Mouse (Mus musculus) MN1 (cell line): ENCODE results near the gene Fam89a.

Source experiments
- DNase-seq: peaks from one replicate; pipeline ENCODE4 v3.0.0-alpha.2; 2016; ENCODE audit warnings: low spot score

The Fam89a gene

DNA sequence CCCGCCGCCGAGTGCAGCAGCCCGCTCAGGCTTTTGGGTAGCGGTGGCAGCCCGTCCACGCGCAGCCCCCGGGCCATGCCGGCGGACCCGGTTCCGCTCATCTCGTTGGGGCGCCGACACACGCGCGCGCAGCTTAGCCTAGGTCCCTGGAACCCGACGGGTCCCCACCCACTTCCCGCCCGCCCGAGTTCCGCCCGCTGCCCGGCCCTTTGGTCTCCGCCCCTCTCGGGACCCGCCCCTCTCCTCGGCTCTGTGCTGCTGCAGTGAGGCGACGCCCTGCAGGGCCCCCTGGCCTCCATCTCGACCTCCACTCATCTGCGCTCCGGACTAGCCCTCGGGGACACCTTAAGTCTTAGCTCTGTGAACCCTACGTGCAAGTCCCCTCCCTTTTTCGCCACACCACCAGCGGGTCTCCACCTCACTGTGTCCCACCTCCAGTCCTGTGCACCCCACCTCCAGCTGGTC is at the start of gene Fam89a:
Fam89a (minus strand) TSS at position 124 of the 465 bp plus-strand sequence.
- peak; percentile 82 for DNase-seq

DNA sequence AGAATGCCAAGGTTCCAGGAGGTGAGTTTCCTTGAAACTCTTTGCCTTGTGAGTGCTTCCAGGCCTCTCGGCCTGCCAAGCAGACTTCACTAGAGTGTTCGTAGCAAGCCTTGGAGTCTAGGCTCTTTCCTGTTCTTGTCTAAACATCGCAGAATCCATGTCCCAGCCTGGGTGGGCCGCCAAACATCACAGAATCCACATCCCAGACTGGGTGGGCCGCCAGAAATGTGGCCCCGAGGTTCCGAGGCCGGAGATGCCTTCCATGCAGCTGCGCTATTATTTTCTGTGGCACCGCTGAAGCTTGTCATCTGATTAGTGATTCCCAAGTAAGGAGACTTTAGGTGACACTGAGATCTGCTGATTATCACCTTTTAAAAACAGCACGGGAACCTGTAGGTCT is 48.9 kb upstream of the Fam89a start:
- no peak for DNase-seq

DNA sequence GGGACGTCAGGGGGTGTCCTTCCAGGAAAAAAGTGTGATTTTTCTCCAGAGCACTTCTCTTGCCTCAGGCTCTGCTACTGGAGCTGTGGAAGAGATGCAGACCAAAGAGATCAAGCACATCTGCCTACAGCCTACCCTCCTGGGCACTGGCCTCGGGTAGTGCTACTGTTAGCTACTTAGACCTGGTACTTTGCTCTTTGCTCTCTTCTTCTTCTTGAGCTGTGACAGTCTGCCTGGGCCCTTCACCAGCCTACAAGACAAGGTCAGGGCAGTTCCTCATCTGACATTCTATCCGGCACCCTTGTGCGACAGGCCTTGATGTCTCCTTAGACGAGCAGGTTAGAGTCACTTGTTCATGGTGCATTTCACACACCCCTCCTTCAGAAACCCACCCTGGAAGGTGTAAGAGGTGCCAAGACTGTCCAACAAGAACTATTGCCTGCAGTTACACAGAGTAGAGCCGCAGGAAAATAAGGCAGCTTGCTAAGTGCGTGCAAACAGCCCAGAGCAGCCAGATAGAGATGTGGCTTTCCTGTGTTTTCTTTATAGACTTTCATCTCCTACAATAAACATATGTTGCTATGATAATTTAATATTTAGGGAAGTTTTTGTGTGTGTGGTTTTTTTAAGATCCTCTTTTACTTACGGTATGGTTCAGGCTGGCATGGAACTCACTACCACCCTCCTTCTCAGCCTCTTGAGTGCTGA is 44.3 kb upstream of the Fam89a start:
- DNase-seq: peak; percentile 20

DNA sequence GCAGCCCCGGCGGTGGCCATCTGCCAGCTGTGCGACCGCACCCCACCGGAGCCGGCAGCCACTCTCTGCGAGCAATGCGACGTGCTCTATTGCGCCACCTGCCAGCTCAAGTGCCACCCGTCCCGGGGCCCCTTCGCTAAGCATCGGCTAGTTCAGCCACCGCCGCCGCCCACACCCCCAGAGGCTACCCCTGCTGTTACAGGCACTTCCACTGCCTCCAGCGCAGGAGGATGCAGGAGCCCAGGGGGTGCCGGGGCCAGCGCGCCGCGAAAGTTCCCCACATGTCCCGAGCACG is 42.8 kb upstream of the Fam89a start:
- peak; percentile 94 for DNase-seq

DNA sequence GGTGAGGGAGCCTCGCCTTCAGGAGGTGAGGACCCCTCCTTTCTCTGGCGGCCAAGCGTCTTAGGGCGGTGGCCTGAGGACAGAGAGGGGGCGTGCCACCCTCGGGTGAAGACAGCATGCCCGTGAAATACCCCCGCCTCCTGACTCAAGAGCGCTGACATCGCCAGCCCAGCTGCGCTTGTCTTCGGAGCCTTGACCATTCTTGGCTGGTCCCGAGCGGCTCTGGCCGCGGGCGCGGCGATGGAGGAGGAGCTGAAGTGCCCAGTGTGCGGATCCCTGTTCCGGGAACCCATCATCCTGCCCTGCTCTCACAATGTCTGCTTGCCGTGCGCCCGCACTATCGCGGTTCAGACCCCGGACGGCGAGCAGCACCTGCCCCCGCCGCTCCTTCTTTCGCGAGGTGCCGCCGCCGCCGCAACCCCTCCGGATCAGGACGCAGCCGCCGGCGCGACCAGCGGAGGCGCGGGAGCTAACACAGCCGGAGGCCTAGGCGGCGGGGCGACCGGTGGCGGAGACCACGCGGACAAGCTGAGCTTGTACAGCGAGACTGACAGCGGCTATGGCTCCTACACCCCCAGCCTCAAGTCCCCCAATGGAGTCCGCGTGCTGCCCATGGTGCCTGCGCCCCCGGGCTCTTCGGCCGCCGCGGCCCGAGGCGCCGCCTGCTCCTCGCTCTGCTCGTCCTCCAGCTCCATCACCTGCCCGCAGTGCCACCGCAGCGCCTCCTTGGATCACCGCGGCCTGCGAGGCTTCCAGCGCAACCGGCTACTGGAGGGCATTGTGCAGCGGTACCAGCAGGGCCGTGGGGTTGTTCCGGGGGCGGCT is 42.2 kb upstream of the Fam89a start:
- peak; percentile 89 for DNase-seq

DNA sequence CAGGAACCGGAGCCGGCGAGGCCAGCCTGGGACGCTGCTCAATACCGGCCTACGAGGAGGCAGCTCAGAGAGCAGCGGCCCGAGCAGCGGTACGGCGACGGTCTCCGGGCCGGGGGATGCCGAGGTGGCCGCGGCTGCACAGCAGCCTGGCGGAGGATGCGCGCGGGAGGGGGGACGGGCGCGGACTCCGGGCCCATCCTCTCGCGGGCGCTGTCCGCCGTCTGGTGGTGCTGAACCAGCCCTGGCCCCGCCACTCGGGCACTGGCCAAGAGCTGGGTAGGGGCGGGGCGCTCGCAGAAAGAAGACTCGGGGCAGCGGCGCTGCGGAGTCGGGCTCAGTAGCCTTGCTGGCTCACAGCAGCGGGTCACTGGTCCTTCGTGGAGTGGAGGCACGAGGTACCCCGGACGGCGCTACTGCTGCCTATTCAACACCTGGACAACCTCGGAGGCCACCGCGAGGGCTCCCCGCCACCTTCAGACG is 41.6 kb upstream of the Fam89a start:
- peak; percentile 96 for DNase-seq

DNA sequence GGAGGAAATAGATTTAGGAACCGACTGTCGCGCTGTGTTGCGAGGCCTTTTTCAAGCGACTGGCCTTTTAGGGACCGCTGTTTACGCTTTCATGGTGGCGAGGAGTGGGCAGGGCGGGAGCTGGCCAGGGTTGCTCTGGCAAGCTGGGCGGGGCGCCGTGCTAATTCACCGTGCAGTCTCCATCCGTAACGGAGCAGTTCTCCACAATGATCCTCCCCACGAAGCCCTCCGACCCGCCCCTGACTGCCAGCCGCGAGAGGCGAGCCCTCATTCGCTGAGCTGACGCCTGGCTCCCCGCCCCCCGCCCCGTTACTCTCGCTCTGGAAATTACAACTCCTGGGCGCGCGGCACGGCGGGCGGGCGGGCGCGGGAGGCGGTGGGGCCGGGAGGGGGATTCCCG is 41.1 kb upstream of the Fam89a start, which contains the start of gene Trim67:
Trim67 (plus strand) TSS at position 385 of the 400 bp plus-strand sequence.
- DNase-seq: peak; percentile 99

DNA sequence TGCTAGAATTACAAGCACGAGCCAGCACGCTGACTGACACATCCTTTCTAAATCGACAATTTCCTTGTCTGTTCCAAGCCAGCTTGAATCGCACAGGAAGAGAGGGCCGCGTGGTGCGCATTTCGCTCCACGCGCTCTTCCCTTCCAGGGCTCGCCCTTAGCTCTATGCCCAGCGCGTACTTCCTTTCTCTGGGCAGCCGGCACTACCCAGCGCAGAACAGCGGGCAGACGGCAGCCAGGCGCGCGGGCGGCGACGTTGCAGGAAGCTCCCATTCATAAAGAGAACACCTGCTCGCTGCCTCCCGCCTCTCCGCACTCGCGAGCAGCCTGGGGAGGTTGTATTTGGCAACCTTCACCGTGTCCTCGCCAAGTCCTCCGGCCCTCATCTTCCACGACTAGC is 40.6 kb upstream of the Fam89a start:
- DNase-seq: peak; percentile 81

DNA sequence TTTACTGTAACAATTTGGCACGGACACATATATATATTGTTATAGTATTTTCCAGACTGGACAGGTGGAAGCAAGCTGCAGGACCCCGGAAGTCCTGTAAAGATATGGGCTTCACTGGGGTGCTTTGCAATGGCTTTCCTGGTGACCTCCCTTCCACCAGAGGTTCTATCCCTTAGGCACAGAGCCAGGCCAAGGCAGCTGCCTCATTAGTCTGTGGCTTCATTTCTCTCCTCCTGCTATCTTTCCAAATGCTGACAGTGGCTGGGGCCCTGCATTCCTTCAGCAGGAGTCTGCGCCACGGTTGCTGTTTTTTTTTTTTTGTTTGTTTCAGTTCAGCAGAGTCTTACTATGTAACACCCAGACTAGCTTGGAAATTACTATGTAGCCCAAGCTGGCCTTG is 40.1 kb upstream of the Fam89a start:
- peak; percentile 64 for DNase-seq

DNA sequence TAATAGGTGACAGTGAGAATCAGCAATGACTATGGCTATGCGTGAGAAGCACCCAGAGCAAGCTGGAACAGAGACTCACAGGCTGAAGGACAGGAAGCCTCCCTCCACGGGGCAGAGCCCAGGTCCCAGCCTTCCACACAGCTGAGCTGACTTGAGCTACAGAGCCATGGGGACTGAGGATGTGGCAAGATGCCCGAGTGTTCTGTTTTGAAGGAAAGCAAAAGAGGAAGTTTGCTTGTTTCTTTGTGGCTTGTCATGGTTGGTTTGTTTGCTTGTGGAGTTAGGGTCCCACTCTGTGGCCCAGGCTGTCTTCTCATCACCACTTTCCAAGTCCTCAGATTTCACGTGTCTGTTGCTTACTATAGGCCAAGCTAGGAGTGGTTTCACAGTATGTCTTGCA is 39.0 kb upstream of the Fam89a start:
- DNase-seq: peak; percentile 26

DNA sequence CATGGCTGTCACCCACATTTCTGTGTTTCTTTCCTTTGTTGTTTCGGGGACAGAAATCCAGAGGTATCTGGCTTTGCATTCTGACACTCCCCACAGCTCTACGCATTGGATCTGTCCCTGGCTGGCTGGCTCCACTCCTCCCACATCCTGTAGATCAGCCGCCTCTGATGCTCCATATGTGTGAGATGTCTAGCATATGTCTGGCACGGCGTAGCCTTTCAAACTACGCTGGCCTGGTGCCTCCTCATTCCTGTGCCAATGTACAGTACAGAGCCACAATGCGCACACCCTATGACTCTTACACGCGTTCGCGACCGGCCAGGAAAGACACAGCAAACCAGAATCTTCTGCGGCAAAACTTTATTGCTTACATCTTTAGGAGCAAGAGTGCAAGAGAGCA is 33.0 kb upstream of the Fam89a start:
- peak; percentile 40 for DNase-seq

DNA sequence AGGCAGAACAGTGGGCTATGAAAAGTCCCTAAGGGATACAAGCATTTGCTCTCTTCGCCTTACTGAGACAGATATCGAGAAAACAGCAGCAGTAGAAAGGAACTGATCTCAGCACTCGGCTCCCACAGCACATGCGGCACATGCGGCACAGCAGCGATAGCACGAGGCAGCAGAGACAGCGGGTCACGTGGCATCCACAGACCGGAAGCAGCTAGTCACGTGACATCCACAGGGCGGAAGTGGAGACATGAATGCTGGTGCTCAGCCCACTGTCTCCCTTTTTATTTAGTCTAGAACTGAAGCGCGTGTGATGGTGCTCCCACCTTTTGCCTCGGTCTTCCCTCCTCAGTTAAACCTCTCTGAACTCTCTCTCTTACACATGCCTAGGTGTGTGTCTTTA is 31.6 kb upstream of the Fam89a start:
- peak; percentile 36 for DNase-seq

DNA sequence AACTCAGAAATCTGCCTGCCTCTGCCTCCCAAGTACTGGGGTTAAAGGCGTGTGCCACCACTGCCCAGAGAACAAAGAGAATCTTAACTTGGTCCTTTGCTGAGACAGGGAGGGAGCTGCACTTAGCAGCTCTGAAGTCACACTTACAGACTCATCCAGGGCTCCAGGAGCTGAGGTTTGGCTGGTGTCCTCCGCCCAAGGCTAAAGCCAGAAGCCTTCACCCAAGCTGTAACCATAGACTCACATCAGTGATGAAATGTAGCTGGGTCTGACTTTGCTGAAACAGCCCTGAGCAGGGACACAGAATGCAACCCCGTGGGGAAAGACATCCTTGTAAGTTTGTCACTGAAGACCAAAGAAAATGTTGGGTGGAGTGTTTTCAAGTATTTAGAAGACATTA is 30.8 kb upstream of the Fam89a start:
- DNase-seq: peak; percentile 5

DNA sequence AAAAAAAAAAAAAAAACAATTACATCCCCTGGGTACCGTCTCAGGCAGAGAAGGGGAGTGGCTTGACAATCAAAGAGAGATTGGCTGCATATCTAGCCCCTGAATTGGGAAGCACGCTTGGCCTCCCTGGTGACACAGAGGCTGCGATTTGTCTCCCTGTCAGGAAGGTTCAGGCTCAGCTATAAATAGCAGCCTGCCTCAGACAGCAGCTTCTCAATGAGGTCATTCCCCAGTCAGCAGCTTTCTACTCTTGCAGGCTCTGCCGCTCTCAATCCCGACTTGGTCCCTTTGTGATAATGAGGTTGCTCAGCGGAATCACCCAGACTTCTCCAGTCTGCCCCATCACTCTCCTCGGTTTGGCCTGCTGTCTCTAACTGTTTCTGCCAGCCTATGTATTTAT is 28.6 kb upstream of the Fam89a start:
- DNase-seq: peak; percentile 94

DNA sequence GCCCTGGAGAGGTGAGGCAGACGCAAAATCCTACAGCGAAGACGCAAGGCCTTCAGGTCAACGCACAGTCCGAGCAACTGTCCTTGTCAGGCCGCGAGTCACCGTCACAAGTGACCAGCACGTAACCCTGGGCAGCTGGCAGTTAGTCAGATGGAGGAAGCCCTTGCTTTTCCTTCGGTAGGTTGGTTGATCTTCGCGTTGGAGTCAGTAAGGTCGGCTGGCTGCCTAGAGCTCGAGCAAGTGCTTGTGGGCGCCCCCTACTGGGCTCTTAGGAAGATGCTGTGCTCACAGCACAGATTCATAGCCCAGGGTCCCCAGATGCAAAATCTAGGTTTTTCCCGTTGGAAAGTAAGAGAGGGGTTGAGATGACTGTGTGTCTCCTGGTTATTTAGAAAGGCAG is 24.1 kb upstream of the Fam89a start:
- peak; percentile 91 for DNase-seq

DNA sequence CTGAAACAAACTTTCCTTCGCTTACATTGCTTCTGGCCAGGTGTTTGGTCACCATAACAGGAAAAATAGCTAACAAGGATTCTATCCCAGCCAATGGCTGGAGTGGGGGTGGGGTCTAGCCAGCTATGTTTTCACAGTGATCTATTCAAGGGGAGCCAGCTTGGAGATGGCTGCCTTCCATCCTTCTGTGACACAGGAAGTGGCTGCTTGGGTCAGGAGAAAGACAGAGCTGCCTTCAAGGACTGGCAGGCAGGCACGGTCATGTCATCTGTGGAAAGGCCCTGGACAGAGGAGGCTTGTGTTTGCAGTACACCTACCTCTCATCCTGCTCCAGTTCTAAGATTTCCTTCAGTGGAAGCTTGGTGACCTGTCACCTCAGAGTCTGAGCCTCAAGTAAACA is 20.8 kb upstream of the Fam89a start:
- DNase-seq: no peak

DNA sequence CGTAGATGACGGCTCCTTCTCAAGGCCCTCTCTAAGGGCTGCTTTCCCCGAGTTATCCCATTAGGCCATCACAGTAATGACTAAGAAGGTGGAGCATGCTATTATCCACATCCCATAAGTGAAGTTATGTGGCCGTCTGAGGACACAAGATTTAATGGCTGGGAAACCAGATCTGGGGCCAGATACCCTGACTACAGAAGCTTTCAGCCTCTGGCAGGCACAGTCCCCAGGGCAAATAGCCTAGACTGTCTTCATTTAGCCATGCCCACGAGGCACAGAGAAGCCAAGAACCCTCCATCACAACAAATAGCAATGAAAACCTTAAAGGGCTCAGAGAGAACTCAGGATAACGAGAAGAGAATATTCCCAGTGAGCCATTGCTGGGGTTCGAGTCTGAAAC is 11.4 kb upstream of the Fam89a start:
- peak; percentile 92 for DNase-seq

DNA sequence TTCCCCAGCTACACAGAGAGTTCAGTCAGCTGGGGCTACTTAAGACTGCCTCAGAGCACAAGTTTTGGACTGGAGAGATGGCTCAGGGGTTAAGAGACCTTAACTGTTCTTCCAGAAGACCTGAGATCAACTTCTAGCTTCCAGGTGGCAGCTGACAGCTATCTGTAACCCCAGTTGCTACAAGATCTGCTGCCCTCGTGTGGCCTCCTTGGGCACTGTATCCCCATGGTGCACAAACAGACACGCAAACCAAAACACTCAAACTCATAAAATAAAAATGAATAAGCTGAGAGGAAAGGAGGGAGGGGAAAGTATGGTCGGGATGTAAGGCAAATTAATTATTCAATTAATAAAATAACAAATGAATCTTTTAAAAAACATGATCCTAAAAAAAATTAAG is 6.9 kb upstream of the Fam89a start:
- DNase-seq: no peak

DNA sequence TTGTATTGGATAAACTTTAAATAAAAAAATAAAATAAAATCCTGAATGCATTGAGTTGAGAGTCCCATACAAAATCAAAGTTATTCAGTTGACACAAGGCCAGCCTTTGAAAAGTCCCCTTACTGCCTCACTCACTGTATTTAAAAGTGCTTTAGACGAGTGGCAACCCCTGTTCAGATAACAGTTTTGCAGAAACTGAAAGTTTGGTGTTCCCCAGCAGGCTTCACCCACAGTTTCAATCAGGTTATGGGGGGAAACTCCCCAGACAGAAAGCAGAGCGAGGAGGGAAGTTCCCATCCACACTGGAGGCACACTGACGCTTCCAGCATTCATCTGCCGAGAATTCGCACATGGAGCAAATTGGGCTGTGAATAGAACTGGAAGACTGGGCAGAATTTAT is 5.0 kb upstream of the Fam89a start:
- no peak for DNase-seq

DNA sequence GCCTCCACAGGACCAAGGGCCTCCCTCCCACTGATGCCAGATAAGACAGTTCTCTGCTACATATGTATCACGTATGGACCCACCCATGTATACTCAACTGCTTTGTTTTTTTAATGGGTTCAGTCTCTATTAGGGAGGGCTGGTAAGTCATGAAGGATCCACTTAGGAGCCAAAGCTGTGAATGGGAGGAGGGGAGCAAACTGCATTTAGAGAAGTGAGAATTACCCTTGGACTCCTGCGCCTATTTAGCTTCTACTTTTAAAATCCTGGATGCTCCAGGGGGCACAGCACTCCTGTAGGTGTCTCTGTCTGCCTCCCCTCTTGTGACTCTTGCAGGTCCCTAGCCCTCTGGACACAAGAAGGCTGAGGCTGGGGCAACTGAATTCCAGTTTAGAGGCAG is 4.5 kb upstream of the Fam89a start:
- DNase-seq: no peak

DNA sequence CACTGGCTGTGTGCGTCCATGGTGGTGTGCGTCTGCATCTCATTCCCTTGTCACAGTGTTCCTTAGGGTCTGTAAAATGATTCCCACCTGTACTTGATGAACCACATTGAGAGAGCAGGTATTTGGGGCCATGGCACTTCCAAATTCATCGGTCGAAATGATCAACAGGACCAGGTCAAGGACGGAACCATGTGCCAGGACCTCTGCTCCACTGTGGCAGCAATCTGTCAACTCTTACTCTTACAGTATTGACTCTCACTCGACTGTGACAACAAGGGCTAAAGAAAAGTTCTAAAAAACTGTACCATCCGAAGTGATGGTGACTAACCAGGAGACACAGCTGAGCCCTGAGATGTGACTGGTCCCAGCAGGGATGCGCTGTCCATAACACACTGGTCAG is 3.8 kb upstream of the Fam89a start:
- DNase-seq: no peak

DNA sequence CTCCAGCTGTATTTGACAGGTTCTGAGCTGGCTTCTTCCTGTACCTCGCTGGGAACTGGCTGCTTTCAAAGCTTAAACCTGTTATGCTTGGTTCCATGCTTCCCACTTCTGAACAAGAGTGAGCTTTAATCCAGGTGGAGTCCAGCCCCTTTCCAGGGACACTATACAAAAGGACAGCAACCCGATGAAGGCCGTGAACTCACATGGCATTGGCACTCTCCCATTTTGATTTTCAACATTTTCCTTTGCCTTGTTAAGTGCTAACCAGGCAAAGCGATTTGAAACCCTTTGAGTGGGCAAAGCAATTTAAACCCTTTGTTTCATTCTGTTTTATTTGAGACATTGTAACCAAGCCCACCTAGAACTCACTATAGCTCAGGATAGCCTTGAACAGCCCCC is 3.2 kb upstream of the Fam89a start:
- no peak for DNase-seq

DNA sequence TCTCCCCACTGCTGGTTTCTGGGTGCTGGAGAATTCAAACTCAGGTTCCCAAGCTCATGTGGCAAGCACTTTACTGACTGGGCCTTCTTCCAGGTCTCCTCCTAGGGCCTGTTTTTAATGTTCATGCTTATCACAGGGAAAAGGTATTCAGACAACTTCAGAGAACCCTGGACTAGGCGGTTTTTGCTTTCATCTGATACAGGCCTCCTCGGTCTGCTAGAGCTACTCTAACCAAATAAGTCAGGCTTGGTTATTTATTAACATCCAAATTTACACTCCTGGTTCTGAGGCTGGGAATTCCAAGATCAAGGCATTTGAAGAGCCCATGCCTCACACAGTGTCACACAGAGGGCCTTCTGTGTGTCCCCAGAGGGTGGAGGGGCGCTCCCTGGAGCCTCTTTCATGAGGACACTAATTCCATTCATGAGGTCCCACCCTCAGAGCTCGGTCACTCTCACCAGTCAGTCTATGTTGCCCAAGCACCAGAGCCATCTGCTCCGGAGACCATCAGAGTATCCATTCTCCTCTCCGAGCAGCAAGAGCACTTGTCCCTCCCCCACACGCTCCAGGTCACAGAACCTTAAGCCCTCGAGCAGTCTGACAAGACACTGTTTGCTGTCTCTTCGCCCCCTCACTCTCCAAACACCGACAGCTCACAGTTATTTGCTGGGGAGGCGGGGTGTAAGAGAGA is 2.6 kb upstream of the Fam89a start:
- DNase-seq: peak; percentile 63
